Mouse (Mus musculus) intestine, postnatal 0 days (tissue): ENCODE results near the gene Atl1. TPM values are rescaled to one million over a fixed set of nuclear protein-coding genes. Genes with fewer than 3 reads are reported as not detected.

Experiments used
- ATAC-seq: fragments of 200-750 bp; cut with Nextera tagmentation; 2 replicates; pipeline ENCODE4 v1.8.0; 2017; ENCODE audit warnings: mild to moderate bottlenecking, moderate TSS enrichment, moderate library complexity
- H3K27ac ChIP-seq: fragments of 300-500 bp; sonication (generic); 2 replicates; pipeline ENCODE4 v1.5.1; 2014; ENCODE audit warnings: mild to moderate bottlenecking, low read depth, low read length, moderate library complexity
- H3K27me3 ChIP-seq: fragments of 300-500 bp; sonication (generic); replicated peaks from 2 replicates; pipeline ENCODE4 v1.6.1; 2014; ENCODE audit warnings: low read length, mixed read lengths; ENCODE audit not compliant: control insufficient read depth, insufficient read depth
- H3K36me3 ChIP-seq: fragments of 300-500 bp; sonication (generic); 2 replicates; pipeline ENCODE4 v1.6.1; 2014; ENCODE audit warnings: mild to moderate bottlenecking, moderate library complexity; ENCODE audit not compliant: control insufficient read depth, insufficient read depth
- H3K4me1 ChIP-seq: fragments of 300-500 bp; sonication (generic); replicated peaks from 2 replicates; pipeline ENCODE4 v1.6.1; 2014; ENCODE audit warnings: antibody characterized with exemption, low read length, mixed read lengths; ENCODE audit not compliant: control insufficient read depth, insufficient read depth
- H3K4me2 ChIP-seq: fragments of 300-500 bp; sonication (generic); replicated peaks from 2 replicates; pipeline ENCODE4 v1.6.1; 2014; ENCODE audit warnings: low read depth, mild to moderate bottlenecking, moderate library complexity
- H3K4me3 ChIP-seq: fragments of 300-500 bp; sonication (generic); 2 replicates; pipeline ENCODE4 v1.5.1; 2014; ENCODE audit warnings: low read depth, low read length
- H3K9ac ChIP-seq: fragments of 300-500 bp; sonication (generic); 2 replicates; pipeline ENCODE4 v1.6.1; 2014; ENCODE audit warnings: mild to moderate bottlenecking, low read depth, low read length
- H3K9me3 ChIP-seq: fragments of 300-500 bp; sonication (generic); 2 replicates; pipeline ENCODE4 v1.6.1; 2016; ENCODE audit warnings: mixed run types; ENCODE audit not compliant: control insufficient read depth
- CTCF ChIP-seq: sonication (generic); IDR thresholded peaks from 2 replicates; pipeline ENCODE4 v1.5.1; 2016; ENCODE audit warnings: low read depth, mild to moderate bottlenecking, control low read depth, antibody characterized with exemption, moderate library complexity
- WGBS: fragments of 180-500 bp; shearing (Covaris S2); extraction: QIAGEN DNeasy Blood & Tissue Kit; methylation state at CpG from one replicate; pipeline ENCODE4 v1.1.7; 2014; 5-methylcytosine and 5-hydroxymethylcytosine counted together
- polyA plus RNA-seq: library from polyadenylated mRNA; unstranded; fragments of >200 nt; fragmentation: Nextera tagmentation; extraction: Ambion mirVana; gene quantifications from 2 replicates; pipeline ENCODE4 v1.2.1, GENCODE M21; 2015

The Atl1 gene
- polyA plus RNA-seq, 1 experiment from 2014 or later, result 5.6 TPM

- 86% methylated on average over 5 of the region's 5 CpGs for WGBS
Observed at GRCm38 (mm10) chr12:69982874-69983273, 90.5 kb downstream of the Atl1 start.

GRCm38 (mm10) chr12:69985546-69985945 is 93.1 kb downstream of the Atl1 start:
- TF ChIP-seq CTCF, result no peak
- 41% methylated on average over 4 of the region's 4 CpGs for WGBS
- no peak for ATAC-seq
- Histone ChIP-seq H3K4me2 (peak overlapping the region; percentile 77), H3K36me3 (peaks cover 16% of the 10 kb centered on the region), H3K27me3 (no peaks in the 10 kb centered on the region), H3K9me3 (no peaks in the 10 kb centered on the region), H3K4me3 (peak overlapping the region; percentile 72), H3K4me1 (no peaks in the 10 kb centered on the region), H3K9ac (peak overlapping the region; percentile 40; the same call in 1 of the 2 replicates), H3K27ac (no peak overlapping the region)

More at GRCm38 (mm10) chr12:69982874-69983273, 90.5 kb downstream of the Atl1 start:
- no peak overlapping the region for H3K4me3 ChIP-seq
- no peaks in the 10 kb centered on the region for H3K4me1 ChIP-seq
- no peaks in the 10 kb centered on the region for H3K27me3 ChIP-seq
- no peak for ATAC-seq
- no peak overlapping the region for H3K4me2 ChIP-seq
- no peak overlapping the region for H3K9ac ChIP-seq
- peak; percentile 52 for TF ChIP-seq CTCF
- H3K36me3 ChIP-seq, result peaks cover 21% of the 10 kb centered on the region
- H3K27ac ChIP-seq, result no peak overlapping the region
- no peaks in the 10 kb centered on the region for H3K9me3 ChIP-seq

GRCm38 (mm10) chr12:69986241-69986762 is 93.9 kb downstream of the Atl1 start:
- Histone ChIP-seq H3K4me1 (no peaks in the 10 kb centered on the region), H3K4me3 (peak overlapping the region; percentile 72), H3K27ac (peak overlapping the region; percentile 86), H3K27me3 (no peaks in the 10 kb centered on the region), H3K9ac (peak overlapping the region; percentile 89), H3K9me3 (no peaks in the 10 kb centered on the region), H3K36me3 (peaks cover 12% of the 10 kb centered on the region; the same call in 1 of the 2 replicates), H3K4me2 (peak overlapping the region; percentile 77)
- WGBS, result under 1% methylated on average over 36 of the region's 36 CpGs
- no peak for TF ChIP-seq CTCF
- ATAC-seq, result peak; percentile 37; the same call in 1 of the 2 replicates

GRCm38 (mm10) chr12:69986786-69987497 is 94.5 kb downstream of the Atl1 start, which contains the start of gene Sav1:
Gene Sav1, minus strand, starts transcription at chr12:69987002.
- Histone ChIP-seq H3K4me3 (peak within 1 kb of the TSS; percentile 72), H3K27me3 (no peaks in the 10 kb centered on the region), H3K4me2 (peak within 1 kb of the TSS; percentile 77), H3K9ac (peak within 1 kb of the TSS; percentile 89), H3K27ac (peak within 1 kb of the TSS; percentile 86), H3K36me3 (peaks cover 12% of the 10 kb centered on the region; the same call in 1 of the 2 replicates), H3K9me3 (no peaks in the 10 kb centered on the region), H3K4me1 (no peaks in the 10 kb centered on the region)
- under 1% methylated on average over 85 of the region's 102 CpGs for WGBS
- peak; percentile 22; the same call in 1 of the 2 replicates for TF ChIP-seq CTCF
- ATAC-seq, result peak; percentile 95

GRCm38 (mm10) chr12:69995382-69995781 is 103.0 kb downstream of the Atl1 start:
- TF ChIP-seq CTCF, result no peak
- Histone ChIP-seq H3K36me3 (no peaks in the 10 kb centered on the region), H3K9me3 (no peaks in the 10 kb centered on the region), H3K27ac (no peak overlapping the region), H3K4me1 (no peaks in the 10 kb centered on the region), H3K4me3 (no peak overlapping the region), H3K4me2 (no peak overlapping the region), H3K9ac (no peak overlapping the region), H3K27me3 (no peaks in the 10 kb centered on the region)
- ATAC-seq, result no peak
- WGBS, result 66% methylated on average over 3 of the region's 3 CpGs

GRCm38 (mm10) chr12:69998186-69998983 is 106.0 kb downstream of the Atl1 start:
- 79% methylated on average over 13 of the region's 13 CpGs for WGBS
- H3K9me3 ChIP-seq, result no peaks in the 10 kb centered on the region
- H3K4me3 ChIP-seq, result no peak overlapping the region
- no peak for ATAC-seq
- TF ChIP-seq CTCF, result no peak
- no peak overlapping the region for H3K27ac ChIP-seq
- no peak overlapping the region for H3K4me2 ChIP-seq
- no peaks in the 10 kb centered on the region for H3K36me3 ChIP-seq
- H3K4me1 ChIP-seq, result no peaks in the 10 kb centered on the region
- H3K9ac ChIP-seq, result no peak overlapping the region
- H3K27me3 ChIP-seq, result no peaks in the 10 kb centered on the region
